Mouse (Mus musculus) CH12.LX (cell line): ENCODE data around the gene Cmtm7.

Experiments
- POLR2A ChIP-seq: IDR thresholded peaks from 2 replicates; pipeline ENCODE4 v1.6.1; 2011; ENCODE audit warnings: low read depth, mild to moderate bottlenecking, improper control_type of control experiment, low read length
- UBTF ChIP-seq: IDR thresholded peaks from 2 replicates; pipeline ENCODE4 v1.6.1; 2012; ENCODE audit warnings: low read depth, mild to moderate bottlenecking, inconsistent platforms, low read length, improper control_type of control experiment, moderate library complexity

DNA sequence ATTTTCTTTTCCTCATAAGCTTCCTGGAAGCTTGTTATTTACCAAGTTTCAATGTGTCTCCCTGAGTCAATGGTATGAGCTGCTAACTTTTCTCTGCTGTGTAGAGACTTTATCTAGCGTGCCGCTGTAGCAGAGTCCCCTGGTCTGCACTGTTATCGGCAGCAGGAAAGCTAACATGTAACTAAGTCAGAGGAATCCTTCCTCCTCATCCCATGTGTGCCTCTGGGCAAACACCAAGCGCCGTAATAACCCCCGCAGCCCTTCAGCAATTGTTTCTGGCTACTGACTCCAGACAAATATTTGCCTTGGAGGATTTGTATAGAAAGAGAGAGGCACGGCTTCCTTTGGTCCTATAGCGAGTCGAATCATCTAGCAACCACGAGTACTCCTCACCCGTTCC, 29.2 kb upstream of the Cmtm7 start:
- TF ChIP-seq POLR2A: no peak
- no peak for TF ChIP-seq UBTF
